Mouse (Mus musculus): Measurements from ENCODE around the gene Scoc.

The Scoc gene

DNA sequence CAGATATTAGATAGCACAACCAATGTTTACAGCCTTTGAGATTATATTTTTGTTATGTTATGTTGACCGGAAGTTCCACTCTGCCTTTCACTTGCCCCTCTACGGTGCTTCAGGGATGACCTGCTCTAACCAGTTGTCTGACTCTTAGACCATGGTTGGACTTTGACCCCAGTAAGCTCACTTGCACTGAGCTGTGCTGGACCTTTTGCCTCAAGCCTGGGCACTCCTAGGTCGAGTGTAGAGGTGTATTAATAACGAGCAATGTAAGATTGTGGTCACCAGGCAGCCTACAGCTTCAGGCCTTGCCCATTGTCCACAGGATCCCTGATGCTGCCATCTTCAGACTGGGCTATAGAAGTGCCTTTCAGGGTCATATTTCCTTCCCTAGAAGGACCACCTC is 60.5 kb downstream of the Scoc start:
- DNase-seq (ENCODE audit: low spot score): no peak

DNA sequence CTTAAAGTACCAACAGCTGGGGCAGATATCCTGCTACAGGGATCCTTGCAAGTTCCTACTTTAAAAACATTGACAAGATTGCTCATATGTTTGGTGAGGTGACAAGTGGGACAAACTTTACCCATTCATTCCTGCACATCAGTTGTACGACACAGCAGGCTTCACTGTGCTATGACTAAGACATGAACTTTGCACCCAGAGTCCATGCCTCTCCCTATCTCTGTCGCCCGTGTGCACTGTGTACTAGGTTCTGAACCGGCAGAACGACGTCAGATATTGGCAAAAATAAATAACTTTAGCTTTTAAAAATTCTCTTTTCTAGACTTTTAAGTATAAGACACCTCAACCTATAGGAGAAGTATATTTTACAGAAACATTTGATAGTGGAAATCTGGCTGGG is 61.5 kb downstream of the Scoc start:
- DNase-seq (ENCODE audit: low spot score): no peak

DNA sequence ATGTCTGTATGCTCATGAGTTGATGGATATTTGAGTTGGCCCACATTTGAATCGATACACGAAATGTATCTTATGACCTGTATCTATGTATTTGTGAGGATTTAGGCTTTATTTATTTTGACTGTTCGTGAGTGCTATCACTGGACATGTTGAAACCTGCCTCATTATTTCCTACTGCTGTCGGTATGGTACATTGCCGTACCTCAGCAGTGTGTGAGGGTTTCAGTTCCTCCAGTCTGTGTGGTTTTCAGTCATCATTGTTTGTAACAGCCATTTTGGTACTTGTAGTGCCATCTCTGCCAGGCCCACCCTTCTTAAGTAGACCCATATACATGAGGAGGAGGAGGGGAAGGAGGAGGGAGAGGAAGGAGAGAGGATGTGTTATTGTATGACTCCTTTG is 63.9 kb downstream of the Scoc start:
- DNase-seq (ENCODE audit: low spot score): no peak

DNA sequence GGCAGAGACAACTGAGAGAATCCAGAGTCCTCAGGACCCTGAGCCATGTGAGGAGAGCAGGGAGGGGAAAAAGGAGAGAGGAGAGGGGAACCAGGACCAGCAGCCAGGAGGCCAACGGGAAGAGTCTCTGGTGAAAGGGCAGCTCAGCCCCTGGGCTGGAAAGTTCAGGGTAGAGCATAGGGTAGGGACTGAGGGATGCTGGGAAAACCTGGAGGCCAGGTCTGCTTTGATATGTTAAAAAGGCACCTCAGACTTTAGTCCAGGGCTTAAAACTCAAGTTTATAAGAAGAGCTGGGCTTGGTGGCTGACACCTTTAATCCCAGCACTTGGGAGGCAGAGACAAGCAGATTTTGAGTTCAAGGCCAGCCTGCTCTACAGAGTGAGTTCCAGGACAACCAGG is 65.7 kb downstream of the Scoc start:
- DNase-seq (ENCODE audit: low spot score): no peak

DNA sequence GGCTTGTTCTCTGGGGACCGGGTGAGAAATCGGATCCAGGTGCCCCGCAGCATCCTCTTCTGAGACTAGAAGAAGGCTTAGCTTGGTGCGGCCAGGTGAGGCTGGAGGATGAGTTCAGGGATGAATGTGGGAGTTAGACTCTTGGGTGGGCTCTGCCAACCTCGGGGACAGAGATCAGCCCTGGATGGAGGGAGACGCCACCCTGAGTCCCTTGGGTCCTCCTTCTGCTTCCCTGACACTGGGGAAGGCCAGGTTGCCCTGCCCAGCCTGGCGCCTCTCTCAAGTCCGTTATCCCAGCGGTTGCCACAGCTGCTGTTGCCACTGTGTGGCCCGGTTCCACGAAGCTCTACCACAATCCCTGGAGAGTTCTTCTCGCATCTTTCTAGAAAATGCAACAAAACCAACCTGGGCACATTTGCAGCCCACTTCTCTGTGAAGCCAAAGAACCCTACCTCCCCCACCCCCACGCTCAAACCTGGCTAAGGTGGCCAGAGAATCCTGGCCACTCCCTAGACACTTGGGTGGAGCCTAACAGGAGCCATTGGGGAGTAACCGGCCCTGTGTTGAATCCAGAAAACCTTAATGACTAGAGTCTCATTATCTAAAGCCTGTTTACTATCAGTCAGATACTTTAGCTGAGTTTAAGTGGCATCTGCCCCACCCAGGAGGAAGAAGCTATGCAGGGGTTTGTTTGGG is 68.0 kb downstream of the Scoc start:
- DNase-seq (ENCODE audit: low spot score): no peak

DNA sequence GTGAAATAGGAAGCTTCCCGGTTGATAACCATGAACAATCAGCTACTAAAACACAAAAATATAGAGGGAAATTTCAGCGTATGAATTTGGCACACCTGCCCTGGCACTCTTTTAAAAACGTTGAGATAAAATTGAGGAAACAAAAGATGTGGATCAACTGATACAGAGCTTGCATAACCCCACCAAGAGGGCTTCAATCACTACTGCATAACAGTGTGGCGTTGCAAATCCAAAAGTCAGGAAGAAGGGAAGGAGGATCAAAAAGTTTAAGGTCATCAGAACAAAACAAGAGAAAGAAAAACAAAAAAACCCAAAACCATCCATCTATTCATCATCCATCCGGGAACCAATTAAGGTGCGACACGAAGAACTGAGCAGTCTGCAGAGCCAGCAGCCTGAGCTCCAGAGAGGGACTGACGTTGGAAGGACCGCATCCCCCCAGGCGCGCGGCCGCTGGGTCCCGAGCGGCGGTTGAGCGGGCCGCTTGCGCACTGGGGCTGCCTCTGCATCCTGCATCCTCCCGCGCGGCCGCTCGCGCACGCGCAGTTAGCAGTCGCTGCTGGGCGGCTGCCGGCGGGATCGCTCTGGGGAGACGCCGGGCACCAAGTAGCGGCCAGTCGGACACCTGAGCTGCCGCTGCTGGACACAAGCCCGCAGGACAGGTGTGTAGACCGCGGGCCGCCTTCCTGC is 68.7 kb downstream of the Scoc start, which contains the start of gene Clgn:
Clgn (plus strand) TSS at position 552 of the 690 bp plus-strand sequence.
- DNase-seq (ENCODE audit: low spot score): no peak

DNA sequence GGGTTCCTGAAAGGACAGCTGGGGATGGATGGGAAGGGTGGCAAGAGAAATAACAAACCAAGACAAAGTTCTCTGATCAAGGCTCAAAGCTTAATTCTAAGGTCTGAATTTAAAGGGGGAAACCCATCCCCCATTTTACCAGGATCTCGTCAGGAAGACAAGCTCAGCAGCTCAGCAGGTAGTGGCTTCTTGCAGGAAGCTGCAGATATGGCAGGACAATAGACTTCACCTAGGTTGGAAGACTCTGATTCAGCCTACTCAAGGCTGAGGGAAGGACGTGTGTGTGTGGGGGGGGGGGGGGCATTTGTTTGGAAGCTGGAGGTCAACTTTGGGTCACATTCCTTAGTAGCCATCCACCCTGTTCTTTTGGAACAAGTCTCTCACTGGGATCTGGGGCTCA is 75.3 kb downstream of the Scoc start:
- no peak for DNase-seq (ENCODE audit: low spot score)

DNA sequence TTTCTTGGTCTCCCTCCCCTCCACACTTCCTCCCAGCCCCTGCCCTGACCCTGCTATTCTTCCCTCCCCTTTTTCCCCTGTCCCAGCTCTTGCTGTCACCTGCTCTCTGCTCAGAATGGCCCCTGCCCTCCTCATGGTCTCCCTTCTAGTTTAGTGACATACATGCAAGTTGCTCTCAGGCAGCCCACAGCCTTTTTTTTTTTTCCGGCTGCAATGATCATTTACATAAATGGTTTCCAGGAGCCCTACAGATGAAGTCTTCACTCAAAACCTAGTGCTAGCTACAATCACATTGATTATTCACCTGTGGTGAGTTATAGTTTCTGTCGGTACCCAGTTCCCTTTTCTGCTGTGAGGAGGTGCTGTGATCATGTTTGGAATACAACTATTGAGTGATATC is 77.2 kb downstream of the Scoc start:
- DNase-seq (ENCODE audit: low spot score): no peak

DNA sequence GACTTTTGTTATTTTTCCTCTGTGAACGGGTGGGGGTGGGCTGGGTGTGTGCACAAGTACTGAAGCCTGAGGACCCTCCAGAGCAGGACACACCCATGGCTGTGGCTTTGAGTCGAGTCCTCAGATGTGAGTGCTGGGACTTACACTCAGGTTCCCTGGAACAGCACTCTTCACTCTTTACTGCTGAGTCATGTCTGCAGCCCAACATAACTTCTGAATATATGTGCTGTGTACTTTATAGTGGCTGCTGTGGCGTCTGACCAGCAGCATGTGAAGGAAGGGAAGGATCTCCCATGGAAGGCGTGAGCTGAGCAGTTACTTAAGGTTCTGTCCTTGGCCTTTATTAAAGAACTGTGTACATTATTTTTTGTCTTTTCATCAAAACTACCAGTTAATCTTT is 78.0 kb downstream of the Scoc start:
- DNase-seq (ENCODE audit: low spot score): no peak
